Mouse (Mus musculus) C2C12 (cell line): ENCODE measurements around the gene Cavin3.

Experiments
- CTCF ChIP-seq: IDR thresholded peaks from one replicate; pipeline ENCODE4 v1.5.1; 2011; ENCODE audit not compliant: control insufficient read depth, insufficient read depth, insufficient read length
- MAX ChIP-seq: IDR thresholded peaks from one replicate; pipeline ENCODE4 v1.6.1; 2011; ENCODE audit warnings: mild to moderate bottlenecking, control low read depth
- MYOD1 ChIP-seq: IDR thresholded peaks from one replicate; pipeline ENCODE4 v1.6.1; 2011; ENCODE audit warnings: low read depth; ENCODE audit not compliant: control insufficient read depth, insufficient read length
- MYOG ChIP-seq: IDR thresholded peaks from one replicate; pipeline ENCODE4 v1.6.1; 2011; ENCODE audit not compliant: control insufficient read depth, insufficient read length; ENCODE audit errors: extremely low read depth

DNA sequence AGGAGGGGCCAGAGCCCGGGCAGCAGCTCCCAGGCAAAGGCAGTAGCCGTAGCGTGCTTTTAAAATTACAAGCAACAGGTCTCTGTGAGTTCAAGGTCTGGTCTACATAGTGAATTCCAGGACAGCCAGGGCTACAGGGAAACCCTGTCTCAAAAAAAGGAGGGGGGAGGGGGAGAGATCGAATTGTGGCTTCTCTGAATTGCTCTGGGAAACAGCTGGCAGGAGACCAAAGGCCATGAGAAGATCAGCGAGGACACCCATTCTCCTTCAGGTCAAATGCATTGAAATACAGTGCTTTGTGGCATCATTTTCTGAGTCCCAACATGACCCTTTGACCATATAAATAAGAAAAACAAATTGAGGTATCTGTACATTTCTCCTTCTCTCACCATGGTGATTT, 2.9 kb upstream of the Cavin3 start:
- TF ChIP-seq CTCF (no peak), MAX (no peak), MYOD1 (no peak), MYOG (no peak)
